Mouse (Mus musculus): Measurements from ENCODE around the gene Traf3ip1.
A peak's percentile ranks its signal among the peaks of the same experiment; 100 is the strongest.

Traf3ip1 gene

GRCm38 (mm10) chr1:91494457-91495140 lies at the start of gene Traf3ip1:
Gene Traf3ip1, plus strand, starts transcription at chr1:91494647.
- peak; percentile 88 for DNase-seq (ENCODE audit: low read depth)

GRCm38 (mm10) chr1:91444841-91445830 lies 49.3 kb upstream of the Traf3ip1 start:
- DNase-seq (ENCODE audit: low read depth), result no peak

GRCm38 (mm10) chr1:91446060-91446459 lies 48.4 kb upstream of the Traf3ip1 start:
- DNase-seq (ENCODE audit: low read depth), result no peak

GRCm38 (mm10) chr1:91446511-91446910 lies 47.9 kb upstream of the Traf3ip1 start:
- DNase-seq (ENCODE audit: low read depth), result no peak

- no peak for DNase-seq (ENCODE audit: low read depth)
Observed at GRCm38 (mm10) chr1:91448688-91449087, 45.8 kb upstream of the Traf3ip1 start.

- no peak for DNase-seq (ENCODE audit: low read depth)
Observed at GRCm38 (mm10) chr1:91450851-91451250, 43.6 kb upstream of the Traf3ip1 start.

GRCm38 (mm10) chr1:91451547-91452084 lies 42.8 kb upstream of the Traf3ip1 start:
- peak; percentile 15 for DNase-seq (ENCODE audit: low read depth)

GRCm38 (mm10) chr1:91453932-91454331 lies 40.5 kb upstream of the Traf3ip1 start:
- DNase-seq (ENCODE audit: low read depth), result no peak

GRCm38 (mm10) chr1:91454366-91454765 lies 40.1 kb upstream of the Traf3ip1 start:
- no peak for DNase-seq (ENCODE audit: low read depth)

GRCm38 (mm10) chr1:91454927-91455326 lies 39.5 kb upstream of the Traf3ip1 start:
- no peak for DNase-seq (ENCODE audit: low read depth)

GRCm38 (mm10) chr1:91455661-91456161 lies 38.7 kb upstream of the Traf3ip1 start:
- no peak for DNase-seq (ENCODE audit: low read depth)

GRCm38 (mm10) chr1:91456301-91456801 lies 38.1 kb upstream of the Traf3ip1 start:
- DNase-seq (ENCODE audit: low read depth), result peak; percentile 86

- no peak for DNase-seq (ENCODE audit: low read depth)
Observed at GRCm38 (mm10) chr1:91457116-91457515, 37.3 kb upstream of the Traf3ip1 start.

- peak; percentile 65 for DNase-seq (ENCODE audit: low read depth)
Observed at GRCm38 (mm10) chr1:91457698-91458097, 36.7 kb upstream of the Traf3ip1 start.

GRCm38 (mm10) chr1:91458223-91458861 lies 36.1 kb upstream of the Traf3ip1 start:
- DNase-seq (ENCODE audit: low read depth), result peak; percentile 59

GRCm38 (mm10) chr1:91459059-91459809 lies 35.2 kb upstream of the Traf3ip1 start, which contains the start of gene Per2:
Gene Per2, minus strand, starts transcription at chr1:91459324.
- peak; percentile 100 for DNase-seq (ENCODE audit: low read depth)

GRCm38 (mm10) chr1:91460069-91460468 lies 34.4 kb upstream of the Traf3ip1 start:
- no peak for DNase-seq (ENCODE audit: low read depth)

- DNase-seq (ENCODE audit: low read depth), result peak; percentile 36
Observed at GRCm38 (mm10) chr1:91460564-91460963, 33.9 kb upstream of the Traf3ip1 start.

GRCm38 (mm10) chr1:91463336-91463995 lies 31.0 kb upstream of the Traf3ip1 start:
- no peak for DNase-seq (ENCODE audit: low read depth)

GRCm38 (mm10) chr1:91464436-91464835 lies 30.0 kb upstream of the Traf3ip1 start:
- DNase-seq (ENCODE audit: low read depth), result no peak
